Mouse (Mus musculus): ENCODE measurements around the gene Magi1. TPM values are rescaled to one million over a fixed set of nuclear protein-coding genes. Genes with fewer than 3 reads are reported as not detected.

The Magi1 gene
- polyA plus RNA-seq, 1 experiment, result 2.3 TPM

- Histone ChIP-seq H3K4me1 (no peaks in the 10 kb centered on the region), H3K27me3 (replicated peaks) (no peaks in the 10 kb centered on the region), H3K4me3 (replicated peaks) (no peak overlapping the region), H3K9me3 (peaks cover 35% of the 10 kb centered on the region), H3K36me3 (replicated peaks; ENCODE audit: low read length) (no peaks in the 10 kb centered on the region)
- TF ChIP-seq FLI1 (IDR thresholded peaks at IDR 0.05; ENCODE audit: low read length) (no peak), GATA1 (IDR thresholded peaks at IDR 0.05; ENCODE audit: borderline replicate concordance, low read length) (no peak)
Observed at GRCm38 (mm10) chr6:93819888-93820287, 463.8 kb downstream of the Magi1 start.

DNA sequence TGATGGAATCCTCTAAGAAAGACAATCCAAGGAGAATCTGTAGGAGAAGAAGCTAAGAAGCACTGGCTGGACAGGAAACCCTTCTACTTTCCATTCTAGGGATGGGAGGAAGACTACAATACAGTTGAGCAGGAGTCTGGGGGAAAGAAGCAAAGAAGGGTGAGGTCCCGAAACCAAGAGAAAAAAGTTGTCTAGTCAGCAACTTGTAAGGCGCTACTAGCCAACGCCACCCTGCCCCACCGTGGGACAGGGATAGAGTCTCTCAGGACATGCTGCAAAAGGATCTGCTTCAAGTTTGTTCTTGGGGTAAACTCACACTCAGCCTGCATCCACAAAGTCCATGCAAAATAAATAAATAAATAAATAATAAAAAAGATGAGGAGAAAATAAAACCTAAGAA lies 464.4 kb downstream of the Magi1 start:
- no peak for TF ChIP-seq FLI1 (IDR thresholded peaks at IDR 0.05; ENCODE audit: low read length)
- TF ChIP-seq GATA1 (IDR thresholded peaks at IDR 0.05; ENCODE audit: borderline replicate concordance, low read length), result no peak
- no peaks in the 10 kb centered on the region for H3K27me3 ChIP-seq (replicated peaks)
- no peaks in the 10 kb centered on the region for H3K36me3 ChIP-seq (replicated peaks; ENCODE audit: low read length)
- H3K4me3 ChIP-seq (replicated peaks), result no peak overlapping the region
- H3K4me1 ChIP-seq, result no peaks in the 10 kb centered on the region
- peaks cover 30% of the 10 kb centered on the region for H3K9me3 ChIP-seq

- TF ChIP-seq FLI1 (IDR thresholded peaks at IDR 0.05; ENCODE audit: low read length) (no peak), GATA1 (IDR thresholded peaks at IDR 0.05; ENCODE audit: borderline replicate concordance, low read length) (no peak)
- no peaks in the 10 kb centered on the region for H3K36me3 ChIP-seq (replicated peaks; ENCODE audit: low read length)
- no peaks in the 10 kb centered on the region for H3K27me3 ChIP-seq (replicated peaks)
- H3K4me3 ChIP-seq (replicated peaks), result no peak overlapping the region
- no peaks in the 10 kb centered on the region for H3K4me1 ChIP-seq
- H3K9me3 ChIP-seq, result peaks cover 24% of the 10 kb centered on the region
Observed at GRCm38 (mm10) chr6:93818494-93818893, 465.2 kb downstream of the Magi1 start.

DNA sequence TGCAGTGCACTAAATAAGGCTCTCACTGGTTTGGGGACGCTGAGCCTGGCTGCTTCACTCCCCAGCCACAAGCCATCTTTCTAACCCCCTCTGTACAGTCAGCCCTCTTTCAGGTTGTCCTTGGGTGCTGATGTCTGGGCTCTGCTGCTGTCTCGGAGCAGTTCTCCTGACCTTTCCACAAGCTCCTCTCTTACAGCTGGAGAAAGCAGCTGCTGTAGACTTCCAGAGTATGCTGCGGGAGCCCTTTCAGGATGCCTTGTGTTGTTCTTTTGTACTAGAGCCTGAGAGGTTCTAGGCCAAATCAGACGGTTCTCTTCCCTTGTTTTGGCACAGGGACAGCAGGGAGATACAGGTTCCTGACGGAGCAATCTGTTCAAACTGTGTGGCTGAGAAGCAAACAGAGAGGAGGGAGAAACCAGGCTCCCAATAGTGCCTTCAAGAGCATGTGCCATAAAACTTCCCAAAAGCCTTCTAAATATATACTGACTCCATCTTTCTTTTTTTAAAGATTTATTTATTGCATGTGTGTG lies 478.2 kb downstream of the Magi1 start:
- H3K27me3 ChIP-seq (replicated peaks), result no peaks in the 10 kb centered on the region
- H3K4me1 ChIP-seq, result no peaks in the 10 kb centered on the region
- peaks cover 4% of the 10 kb centered on the region; the same call in 1 of the 2 replicates for H3K9me3 ChIP-seq
- H3K4me3 ChIP-seq (replicated peaks), result no peak overlapping the region
- no peaks in the 10 kb centered on the region for H3K36me3 ChIP-seq (replicated peaks; ENCODE audit: low read length)
- TF ChIP-seq FLI1 (IDR thresholded peaks at IDR 0.05; ENCODE audit: low read length) (no peak), GATA1 (IDR thresholded peaks at IDR 0.05; ENCODE audit: borderline replicate concordance, low read length) (no peak)

GRCm38 (mm10) chr6:93802390-93802789 lies 481.3 kb downstream of the Magi1 start:
- H3K27me3 ChIP-seq (replicated peaks), result no peaks in the 10 kb centered on the region
- no peak for TF ChIP-seq GATA1 (IDR thresholded peaks at IDR 0.05; ENCODE audit: borderline replicate concordance, low read length)
- TF ChIP-seq FLI1 (IDR thresholded peaks at IDR 0.05; ENCODE audit: low read length), result no peak

DNA sequence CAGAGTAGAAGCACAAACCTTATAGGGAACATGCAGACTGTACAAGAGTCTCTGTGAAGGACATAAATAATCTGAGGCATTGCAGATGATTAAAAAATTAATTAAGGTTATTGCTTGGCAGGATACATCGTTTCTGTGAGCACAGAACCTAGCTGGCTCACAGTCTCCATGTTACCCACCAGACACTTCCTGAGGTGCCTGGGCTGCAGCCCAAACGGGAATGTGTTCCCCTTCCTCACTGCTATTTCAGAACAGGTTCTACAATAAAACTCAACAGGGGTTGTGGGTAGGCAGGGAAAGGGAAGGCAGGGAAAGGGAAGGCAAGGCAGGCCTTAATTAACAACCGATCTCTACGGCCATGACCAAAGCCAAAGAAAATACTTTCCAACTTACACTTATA lies 483.3 kb downstream of the Magi1 start:
- H3K4me1 ChIP-seq, result no peaks in the 10 kb centered on the region
- no peak overlapping the region for H3K4me3 ChIP-seq (replicated peaks)
- no peaks in the 10 kb centered on the region for H3K9me3 ChIP-seq
- no peaks in the 10 kb centered on the region for H3K36me3 ChIP-seq (replicated peaks; ENCODE audit: low read length)
- H3K27me3 ChIP-seq (replicated peaks), result no peaks in the 10 kb centered on the region
- TF ChIP-seq FLI1 (IDR thresholded peaks at IDR 0.05; ENCODE audit: low read length) (no peak), GATA1 (IDR thresholded peaks at IDR 0.05; ENCODE audit: borderline replicate concordance, low read length) (no peak)

More at GRCm38 (mm10) chr6:93802390-93802789, 481.3 kb downstream of the Magi1 start:
- Histone ChIP-seq H3K9me3 (peaks cover 4% of the 10 kb centered on the region; the same call in 1 of the 2 replicates), H3K36me3 (replicated peaks; ENCODE audit: low read length) (no peaks in the 10 kb centered on the region), H3K4me1 (no peaks in the 10 kb centered on the region), H3K4me3 (replicated peaks) (no peak overlapping the region)

GRCm38 (mm10) chr6:93792309-93793215 lies 491.2 kb downstream of the Magi1 start:
- Histone ChIP-seq H3K27me3 (replicated peaks) (no peaks in the 10 kb centered on the region), H3K4me1 (no peaks in the 10 kb centered on the region), H3K4me3 (replicated peaks) (no peak overlapping the region), H3K9me3 (peaks cover 3% of the 10 kb centered on the region; the same call in 1 of the 2 replicates), H3K36me3 (replicated peaks; ENCODE audit: low read length) (no peaks in the 10 kb centered on the region)
- TF ChIP-seq FLI1 (IDR thresholded peaks at IDR 0.05; ENCODE audit: low read length) (no peak), GATA1 (IDR thresholded peaks at IDR 0.05; ENCODE audit: borderline replicate concordance, low read length) (no peak)

GRCm38 (mm10) chr6:93789721-93790120 lies 494.0 kb downstream of the Magi1 start:
- peaks cover 3% of the 10 kb centered on the region; the same call in 1 of the 2 replicates for H3K9me3 ChIP-seq
- H3K4me1 ChIP-seq, result no peaks in the 10 kb centered on the region
- H3K27me3 ChIP-seq (replicated peaks), result no peaks in the 10 kb centered on the region
- TF ChIP-seq FLI1 (IDR thresholded peaks at IDR 0.05; ENCODE audit: low read length) (no peak), GATA1 (IDR thresholded peaks at IDR 0.05; ENCODE audit: borderline replicate concordance, low read length) (no peak)
- no peak overlapping the region for H3K4me3 ChIP-seq (replicated peaks)
- H3K36me3 ChIP-seq (replicated peaks; ENCODE audit: low read length), result no peaks in the 10 kb centered on the region

DNA sequence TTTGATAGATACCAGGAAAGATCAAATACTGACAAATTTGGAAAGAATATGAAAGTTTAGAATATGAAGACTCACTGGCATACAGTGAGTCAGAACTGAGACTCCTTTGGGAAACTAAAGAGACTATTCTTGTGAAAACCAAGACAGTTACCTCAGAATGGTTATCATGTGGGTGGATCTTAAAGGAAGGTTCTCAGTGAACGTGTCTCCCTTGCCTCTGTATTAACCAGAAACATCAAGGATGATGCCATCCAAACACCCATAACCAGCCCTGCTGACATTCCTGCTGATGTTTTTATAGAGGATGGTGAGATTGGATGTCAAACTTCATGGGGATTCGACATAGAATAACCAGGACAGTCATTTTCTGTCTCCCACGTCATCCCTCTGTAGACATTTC lies 496.7 kb downstream of the Magi1 start:
- H3K27me3 ChIP-seq (replicated peaks), result no peaks in the 10 kb centered on the region
- no peaks in the 10 kb centered on the region for H3K4me1 ChIP-seq
- TF ChIP-seq FLI1 (IDR thresholded peaks at IDR 0.05; ENCODE audit: low read length), result no peak
- TF ChIP-seq GATA1 (IDR thresholded peaks at IDR 0.05; ENCODE audit: borderline replicate concordance, low read length), result no peak
- H3K9me3 ChIP-seq, result peaks cover under 1% of the 10 kb centered on the region; the same call in 1 of the 2 replicates
- no peak overlapping the region for H3K4me3 ChIP-seq (replicated peaks)
- no peaks in the 10 kb centered on the region for H3K36me3 ChIP-seq (replicated peaks; ENCODE audit: low read length)

GRCm38 (mm10) chr6:93786220-93786619 lies 497.5 kb downstream of the Magi1 start:
- H3K36me3 ChIP-seq (replicated peaks; ENCODE audit: low read length), result no peaks in the 10 kb centered on the region
- no peak overlapping the region for H3K4me3 ChIP-seq (replicated peaks)
- H3K27me3 ChIP-seq (replicated peaks), result no peaks in the 10 kb centered on the region
- TF ChIP-seq GATA1 (IDR thresholded peaks at IDR 0.05; ENCODE audit: borderline replicate concordance, low read length), result no peak
- TF ChIP-seq FLI1 (IDR thresholded peaks at IDR 0.05; ENCODE audit: low read length), result no peak
- no peaks in the 10 kb centered on the region for H3K4me1 ChIP-seq
- no peaks in the 10 kb centered on the region; the same call in 1 of the 2 replicates for H3K9me3 ChIP-seq

Data from megakaryocyte, embryonic 14.5 days (primary cell).